Comparison of ENCODE assay signal across 8 mouse cellular contexts in the genomic region with DNA sequence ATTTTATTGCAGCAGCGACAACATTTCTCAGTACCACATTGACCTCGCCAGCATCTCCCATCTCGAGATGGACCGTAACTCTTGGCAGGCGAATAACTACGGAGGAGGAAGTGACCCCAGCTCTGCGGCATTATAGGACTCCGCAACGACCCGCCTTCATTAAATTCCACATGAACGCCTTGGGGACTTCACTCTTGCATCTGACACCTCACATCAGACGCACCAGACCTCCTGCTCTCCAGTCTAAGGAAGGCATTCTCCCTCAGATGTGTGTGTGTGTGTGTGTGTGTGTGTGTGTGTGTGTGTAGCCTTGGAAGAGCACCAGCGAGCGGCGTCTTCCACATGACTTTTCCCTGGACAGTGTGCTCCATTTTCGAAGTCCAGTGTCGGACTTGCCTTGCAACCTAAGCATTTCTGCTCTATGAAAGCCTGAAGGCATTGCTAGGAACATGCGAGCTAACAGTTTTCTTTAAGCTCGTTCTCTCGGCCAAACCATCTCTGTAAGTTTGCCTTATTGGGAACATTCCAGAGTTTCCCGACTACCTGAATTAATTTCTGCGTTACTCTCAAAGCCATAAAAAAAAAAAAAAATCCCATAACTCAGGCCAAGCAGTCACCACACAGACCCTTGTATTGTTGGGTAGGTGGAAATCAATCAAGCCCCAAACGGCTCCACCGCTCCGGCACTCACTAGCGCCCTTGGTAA. TPM values are rescaled to one million over a fixed set of nuclear protein-coding genes. Genes with fewer than 3 reads are reported as not detected.
DNase-seq lines count a peak whose midpoint lies in the region; ATAC-seq and TF ChIP-seq lines count a peak whose summit lies in the region.

No protein-coding gene starts in this region.

- no peak overlapping the region for H3K27ac ChIP-seq in testis, adult 2 months (ENCODE audit: control insufficient read depth, insufficient read depth, low read depth, low read length)
- H3K27ac ChIP-seq in intestine, embryonic 15.5 days = peak overlapping the region; percentile 58
- H3K27ac ChIP-seq in midbrain, embryonic 11.5 days (ENCODE audit: low read depth, low read length) = peak overlapping the region; percentile 81

- H3K4me3 ChIP-seq in testis, adult 2 months (ENCODE audit: control insufficient read depth, low read depth, low read length) = peak overlapping the region; percentile 38
- H3K4me3 ChIP-seq in intestine, embryonic 15.5 days (replicated peaks) = peak overlapping the region; percentile 57
- peak overlapping the region; percentile 70 for H3K4me3 ChIP-seq in midbrain, embryonic 11.5 days (ENCODE audit: low read depth, low read length)

- H3K27me3 ChIP-seq in testis, adult 2 months (ENCODE audit: control insufficient read depth, insufficient read depth, low read length) = peaks cover 3% of the 10 kb centered on the region; the same call in 1 of the 2 replicates
- H3K27me3 ChIP-seq in intestine, embryonic 15.5 days (replicated peaks) = 0 out of 2 replicates have a peak, but pooled peaks cover 6% of the 10 kb centered on the region
- peaks cover 7% of the 10 kb centered on the region for H3K27me3 ChIP-seq in midbrain, embryonic 11.5 days (ENCODE audit: control insufficient read depth, insufficient read depth, low read length)

- H3K36me3 ChIP-seq in testis, adult 2 months (ENCODE audit: control insufficient read depth, insufficient read depth, low read length) = no peaks in the 10 kb centered on the region
- H3K36me3 ChIP-seq in intestine, embryonic 15.5 days = no peaks in the 10 kb centered on the region
- no peaks in the 10 kb centered on the region for H3K36me3 ChIP-seq in midbrain, embryonic 11.5 days (ENCODE audit: control insufficient read depth, insufficient read depth, low read length)

- peak; percentile 18; the same call in 1 of the 2 replicates for ATAC-seq in intestine, embryonic 15.5 days
- ATAC-seq in midbrain, embryonic 11.5 days (ENCODE audit: low FRiP score) = 0 out of 2 replicates have a peak, but pooled peaks have one; percentile 14

- no peak for TF ChIP-seq POLR2A in testis, adult 2 months (IDR thresholded peaks at IDR 0.05; ENCODE audit: control insufficient read depth, low read depth, low read length)

- no peak for TF ChIP-seq CTCF in testis, adult 2 months (IDR thresholded peaks at IDR 0.05; ENCODE audit: control insufficient read depth, insufficient read depth, insufficient replicate concordance, low read depth, low read length)

- DNase-seq in adrenal gland, adult 2 months = peak; percentile 46
- DNase-seq in adrenal gland, adult 8-10 months = no peak
- DNase-seq in testis, postnatal 10 days (ENCODE audit: low spot score) = no peak
- DNase-seq in midbrain, embryonic 11.5 days (ENCODE audit: low spot score, missing footprints) = peak; percentile 97
- no peak for DNase-seq in natural killer cell, adult 2 months (ENCODE audit: low spot score in 2 of 2)
- no peak for DNase-seq in frontal cortex, postnatal 14 days (ENCODE audit: low spot score in 2 of 2)

- H3K9me3 ChIP-seq in intestine, embryonic 15.5 days = no peaks in the 10 kb centered on the region
- no peaks in the 10 kb centered on the region for H3K9me3 ChIP-seq in midbrain, embryonic 11.5 days (ENCODE audit: control insufficient read depth, low read length)

- H3K4me2 ChIP-seq in intestine, embryonic 15.5 days (replicated peaks) = peak overlapping the region; percentile 95
- H3K4me2 ChIP-seq in midbrain, embryonic 11.5 days = peak overlapping the region; percentile 72

- peaks cover 17% of the 10 kb centered on the region for H3K4me1 ChIP-seq in testis, adult 2 months (ENCODE audit: control insufficient read depth, insufficient read depth, low read length)
- H3K4me1 ChIP-seq in intestine, embryonic 15.5 days (replicated peaks) = peaks cover 7% of the 10 kb centered on the region; the same call in 1 of the 2 replicates
- H3K4me1 ChIP-seq in midbrain, embryonic 11.5 days (ENCODE audit: control insufficient read depth, insufficient read depth, low read length) = peaks cover 12% of the 10 kb centered on the region

- under 1% methylated on average over 26 of the region's 26 CpGs for WGBS in intestine, embryonic 15.5 days
- WGBS in midbrain, embryonic 11.5 days = under 1% methylated on average over 26 of the region's 26 CpGs

- H3K9ac ChIP-seq in intestine, embryonic 15.5 days = peak overlapping the region; percentile 53
- peak overlapping the region; percentile 83 for H3K9ac ChIP-seq in midbrain, embryonic 11.5 days (ENCODE audit: low read length)

RNA-seq across cellular contexts. Expression of gene Cdh6, which starts 1.0 kb away (rescaled TPM):
- total RNA-seq in adrenal gland, adult 2 months (2021) = 10 to 100 TPM; 15.5 to 15.7 TPM
- 0.50 and 1.4 TPM in 2 replicates for polyA plus RNA-seq in adrenal gland, adult 2 months (2012; rRNA removed)
- total RNA-seq in adrenal gland, adult 8-10 months (2022) = 10 to 100 TPM; 15.5 to 20.4 (median 17.0) TPM
- polyA plus RNA-seq in testis, adult 2 months (2012; rRNA removed) = 0.01 and 0.06 TPM in 2 replicates
- polyA plus RNA-seq in intestine, embryonic 15.5 days (2015; fragmentation: Nextera tagmentation; extraction: Ambion mirVana) = 4.7 and 5.1 TPM in 2 replicates
- 7.4 and 8.8 TPM in 2 replicates for polyA plus RNA-seq in midbrain, embryonic 11.5 days (2014; fragmentation: Nextera tagmentation; extraction: Ambion mirVana)

Comparison
In these comparisons a context has a peak if more than half of its experiments do, and no peak if none do; other contexts are left out.
1. DNase-seq: peak in adrenal gland, adult 2 months (single experiment) and midbrain, embryonic 11.5 days (single experiment); none in adrenal gland, adult 8-10 months (single experiment), testis, postnatal 10 days (single experiment), natural killer cell, adult 2 months (0 of 2) and frontal cortex, postnatal 14 days (0 of 2).
2. Peak in every context shown above with its lines, with median percentiles within 50 percentile points of each other: H3K4me3 ChIP-seq.